Mouse (Mus musculus): ENCODE measurements around the gene Zfp280b.

GRCm38 (mm10) chr10:76016886-76017285, 15.6 kb upstream of the Zfp280b start:
- TF ChIP-seq ZC3H11A (IDR thresholded peaks at IDR 0.05; ENCODE audit: low read depth, low read length) = no peak
- TF ChIP-seq ETS1 (conservative IDR thresholded peaks at IDR 0.05; ENCODE audit: low read depth, low read length) = peak; percentile 89
- TF ChIP-seq POLR2A (IDR thresholded peaks at IDR 0.05; ENCODE audit: low read depth, low read length) = no peak
- no peak for TF ChIP-seq GABPA (IDR thresholded peaks at IDR 0.05; ENCODE audit: insufficient replicate concordance, low read depth, low read length)
- no peak for TF ChIP-seq CTCF (conservative IDR thresholded peaks at IDR 0.05 in 1 of 2, IDR thresholded peaks at IDR 0.05 in 1 of 2; ENCODE audit: low read depth in 2 of 2, low read length in 2 of 2)
- peak; percentile 99 for TF ChIP-seq EP300 (IDR thresholded peaks at IDR 0.05; ENCODE audit: low read length)
- no peak for TF ChIP-seq MXI1 (IDR thresholded peaks at IDR 0.05; ENCODE audit: low read depth, low read length)
- no peak for TF ChIP-seq USF1 (IDR thresholded peaks at IDR 0.05; ENCODE audit: low read depth, low read length)
- no peak for TF ChIP-seq ZKSCAN1 (IDR thresholded peaks at IDR 0.05; ENCODE audit: borderline replicate concordance, low read depth, low read length)
- no peak for TF ChIP-seq HCFC1 (IDR thresholded peaks at IDR 0.05; ENCODE audit: low read depth, low read length)
- TF ChIP-seq ZNF384 (IDR thresholded peaks at IDR 0.05; ENCODE audit: low read depth, low read length) = no peak

Data from CH12.LX (cell line).